Mouse (Mus musculus) ES-E14 (cell line): Measurements from ENCODE around the gene Zdhhc14. TPM values are rescaled to one million over a fixed set of nuclear protein-coding genes. Genes with fewer than 3 reads are reported as not detected.

Experiments used
- DNase-seq: peaks from one replicate; pipeline ENCODE4 v3.0.0-alpha.2; 2013; ENCODE audit warnings: low read depth, low spot score
- H3K27ac ChIP-seq: 2 replicates; pipeline ENCODE4 v1.5.1; 2012; ENCODE audit warnings: low read depth, mild to moderate bottlenecking, low read length, moderate library complexity, mixed read lengths; ENCODE audit not compliant: poor library complexity, insufficient read depth, severe bottlenecking
- H3K36me3 ChIP-seq: 2 replicates; pipeline ENCODE4 v1.6.1; 2012; ENCODE audit warnings: mild to moderate bottlenecking, low read length, moderate library complexity, mixed read lengths; ENCODE audit not compliant: control insufficient read depth, poor library complexity, insufficient read depth, severe bottlenecking
- H3K4me1 ChIP-seq, 2 experiments: fragments of 150-350 bp in 1 of 2; sonication (generic) in 1 of 2; 2 replicates each; pipeline ENCODE4 v1.6.1; 2012; ENCODE audit warnings: low read length in 2 of 2, mild to moderate bottlenecking in 1 of 2, mixed read lengths in 1 of 2; ENCODE audit not compliant: control insufficient read depth in 2 of 2, insufficient read depth in 2 of 2, poor library complexity in 1 of 2
- H3K4me3 ChIP-seq, 2 experiments: fragments of 150-350 bp in 1 of 2; sonication (generic) in 1 of 2; 2 replicates each; pipeline ENCODE4 v1.5.1; 2012; ENCODE audit warnings: low read length in 2 of 2, low read depth in 1 of 2, mild to moderate bottlenecking in 1 of 2, mixed read lengths in 1 of 2; ENCODE audit not compliant: insufficient read depth in 1 of 2, poor library complexity in 1 of 2, severe bottlenecking in 1 of 2
- H3K9ac ChIP-seq: 2 replicates; pipeline ENCODE4 v1.6.1; 2012; ENCODE audit warnings: low read depth, mild to moderate bottlenecking, low read length, mixed read lengths; ENCODE audit not compliant: poor library complexity, insufficient read depth, severe bottlenecking
- H3K9me3 ChIP-seq: fragments of 150-350 bp; sonication (generic); 2 replicates; pipeline ENCODE4 v1.6.1; 2012; ENCODE audit warnings: low read depth, mild to moderate bottlenecking, low read length; ENCODE audit not compliant: control insufficient read depth, insufficient read depth
- CHD2 ChIP-seq: IDR thresholded peaks from 2 replicates; pipeline ENCODE4 v1.6.1; 2014; ENCODE audit warnings: mild to moderate bottlenecking, low read depth, low read length, inconsistent platforms
- HCFC1 ChIP-seq: IDR thresholded peaks from 2 replicates; pipeline ENCODE4 v1.6.1; 2012; ENCODE audit warnings: low read length, inconsistent platforms, borderline replicate concordance; ENCODE audit not compliant: insufficient read depth
- MAFK ChIP-seq: IDR thresholded peaks from 2 replicates; pipeline ENCODE4 v1.6.1; 2014; ENCODE audit warnings: mild to moderate bottlenecking, low read depth, low read length, inconsistent platforms; ENCODE audit not compliant: insufficient read depth
- ZC3H11A ChIP-seq: IDR thresholded peaks from 2 replicates; pipeline ENCODE4 v1.6.1; 2012; ENCODE audit warnings: low read depth, mild to moderate bottlenecking, inconsistent platforms, low read length, borderline replicate concordance
- ZNF384 ChIP-seq: IDR thresholded peaks from 2 replicates; pipeline ENCODE4 v1.6.1; 2012; ENCODE audit warnings: low read depth, low read length, inconsistent platforms
- in situ Hi-C, 2 experiments: fragments of 600-800 bp; cut with MboI; formaldehyde crosslinking; loops; one replicate each; pipeline ENCODE4 v1.15.1; 2025; ENCODE audit warnings: low sequenced_read_pairs in 2 of 2, inconsistent platforms in 1 of 2; ENCODE audit not compliant: unreplicated experiment in 2 of 2
- total RNA-seq: library from RNA; depleted of rRNA; stranded (reverse); fragments of 300-350 nt; gene quantifications from 2 replicates; pipeline ENCODE4 v1.2.3, GENCODE M21; 2012

Zdhhc14 gene
- total RNA-seq, 1 experiment: 0.76 TPM

GRCm38 (mm10) chr17:5563108-5563507 lies 70.8 kb downstream of the Zdhhc14 start:
- Histone ChIP-seq H3K36me3 (no peaks in the 10 kb centered on the region), H3K4me1 (no peaks in the 10 kb centered on the region), H3K27ac (no peak overlapping the region), H3K9me3 (no peaks in the 10 kb centered on the region), H3K9ac (no peak overlapping the region), H3K4me3 (no peak overlapping the region)
- in situ Hi-C loops: no loop called here
- DNase-seq: no peak
- no peak for TF ChIP-seq HCFC1
- no peak for TF ChIP-seq ZNF384
- TF ChIP-seq MAFK: no peak
- peak; percentile 42; the same call in 1 of the 2 replicates for TF ChIP-seq CHD2
- TF ChIP-seq ZC3H11A: no peak

- H3K27ac ChIP-seq: no peak overlapping the region
- DNase-seq: no peak
- no peak overlapping the region for H3K4me3 ChIP-seq
- in situ Hi-C loops: no loop called here
- TF ChIP-seq MAFK: no peak
- no peak for TF ChIP-seq CHD2
- TF ChIP-seq ZNF384: no peak
- no peak for TF ChIP-seq ZC3H11A
- TF ChIP-seq HCFC1: no peak
- H3K9ac ChIP-seq: no peak overlapping the region
- H3K9me3 ChIP-seq: no peaks in the 10 kb centered on the region
- no peaks in the 10 kb centered on the region for H3K4me1 ChIP-seq
- no peaks in the 10 kb centered on the region for H3K36me3 ChIP-seq
Observed at GRCm38 (mm10) chr17:5566006-5566405, 73.6 kb downstream of the Zdhhc14 start.

- H3K9ac ChIP-seq: no peak overlapping the region
- DNase-seq: no peak
- no peaks in the 10 kb centered on the region for H3K9me3 ChIP-seq
- H3K4me3 ChIP-seq: no peak overlapping the region
- in situ Hi-C loops: no loop called here
- H3K27ac ChIP-seq: no peak overlapping the region
- no peak for TF ChIP-seq CHD2
- no peak for TF ChIP-seq MAFK
- no peak for TF ChIP-seq ZNF384
- TF ChIP-seq HCFC1: no peak
- H3K4me1 ChIP-seq: no peaks in the 10 kb centered on the region
- H3K36me3 ChIP-seq: no peaks in the 10 kb centered on the region
Observed at GRCm38 (mm10) chr17:5567943-5568342, 75.6 kb downstream of the Zdhhc14 start.

- H3K9me3 ChIP-seq: no peaks in the 10 kb centered on the region
- H3K9ac ChIP-seq: no peak overlapping the region
- DNase-seq: no peak
- TF ChIP-seq MAFK (no peak), ZC3H11A (no peak), CHD2 (no peak), HCFC1 (no peak), ZNF384 (no peak)
- in situ Hi-C loops: no loop called here
- no peaks in the 10 kb centered on the region for H3K36me3 ChIP-seq
- no peak overlapping the region for H3K27ac ChIP-seq
- H3K4me1 ChIP-seq: no peaks in the 10 kb centered on the region
- H3K4me3 ChIP-seq: no peak overlapping the region
Observed at GRCm38 (mm10) chr17:5569131-5570030, 77.0 kb downstream of the Zdhhc14 start.
